Mouse (Mus musculus): Measurements from ENCODE around the gene Gm9857. TPM values are rescaled to one million over a fixed set of nuclear protein-coding genes. Genes with fewer than 3 reads are reported as not detected.
A peak's percentile ranks its signal among the peaks of the same experiment; 100 is the strongest.

Gene Gm9857
- polyA plus RNA-seq, 1 experiment from 2014 or later, result not detected

DNA sequence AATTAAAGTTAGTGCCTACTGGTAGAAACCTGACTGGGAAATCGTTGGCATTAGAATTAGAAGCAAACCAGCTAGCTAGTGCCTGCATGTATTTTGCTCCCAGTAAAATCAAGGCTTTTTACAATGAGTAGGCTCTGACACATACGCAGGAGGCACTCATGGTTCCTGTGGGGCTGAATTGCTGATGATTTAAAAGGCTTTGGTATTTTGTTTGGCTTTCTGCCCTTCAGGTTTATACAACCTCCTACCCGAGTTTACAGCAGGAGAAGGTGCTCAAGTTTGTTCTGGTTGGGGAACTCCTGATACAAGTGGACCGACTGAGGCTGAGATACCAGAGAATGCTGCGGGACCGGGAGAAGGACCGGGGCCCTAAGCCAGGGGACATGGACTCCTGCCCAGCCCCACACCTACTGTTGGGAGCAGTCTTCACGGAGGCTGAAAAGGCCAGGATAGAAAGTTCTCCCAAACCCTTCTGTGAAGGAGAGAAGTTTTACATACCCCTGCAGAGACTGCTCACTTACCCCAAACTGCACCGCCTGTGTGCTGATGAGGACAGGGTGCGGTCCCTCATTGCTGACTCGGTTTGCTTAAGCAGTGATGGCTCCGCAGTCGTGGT, 19.5 kb upstream of the Gm9857 start:
- Histone ChIP-seq H3K27ac (no peak overlapping the region), H3K36me3 (ENCODE audit: inconsistent target) (no peaks in the 10 kb centered on the region), H3K79me2 (ENCODE audit: inconsistent target) (no peaks in the 10 kb centered on the region), H3K4me3 (ENCODE audit: inconsistent target) (no peak overlapping the region)
- 86% methylated on average over 9 of the region's 13 CpGs for WGBS (ENCODE audit: missing documents)

GRCm38 (mm10) chr3:108957976-108958375, 17.7 kb upstream of the Gm9857 start:
- Histone ChIP-seq H3K79me2 (ENCODE audit: inconsistent target) (no peaks in the 10 kb centered on the region), H3K4me3 (ENCODE audit: inconsistent target) (no peak overlapping the region), H3K36me3 (ENCODE audit: inconsistent target) (no peaks in the 10 kb centered on the region), H3K27ac (no peak overlapping the region)

GRCm38 (mm10) chr3:108940996-108941395, 751 bp upstream of the Gm9857 start:
- H3K79me2 ChIP-seq (ENCODE audit: inconsistent target), result no peaks in the 10 kb centered on the region
- no peak overlapping the region for H3K27ac ChIP-seq
- H3K4me3 ChIP-seq (ENCODE audit: inconsistent target), result no peak overlapping the region
- 97% methylated on average over 10 of the region's 10 CpGs for WGBS (ENCODE audit: missing documents)
- H3K36me3 ChIP-seq (ENCODE audit: inconsistent target), result no peaks in the 10 kb centered on the region

DNA sequence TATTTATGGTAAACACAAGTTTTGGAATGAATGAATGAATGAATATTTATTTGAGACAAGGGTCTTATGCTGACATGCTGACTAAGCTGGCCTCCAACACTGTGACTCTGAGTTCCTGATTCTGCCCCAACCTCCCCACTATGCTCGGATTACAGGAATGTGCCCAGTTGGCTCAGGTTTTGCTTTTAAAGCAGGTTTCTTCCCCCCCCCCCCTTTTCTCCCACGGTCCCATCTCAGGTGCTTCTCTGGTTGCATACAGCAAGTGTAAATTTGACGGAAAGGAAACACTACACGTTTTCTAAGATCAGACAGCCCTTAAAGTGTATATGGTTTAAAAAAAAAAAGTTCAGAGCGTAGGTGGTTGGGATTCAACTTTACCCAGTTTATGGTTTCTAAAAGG, 672 bp downstream of the Gm9857 start, which contains the start of gene Henmt1:
TSS of gene Henmt1 (plus strand) at position 301 of the 400 bp plus-strand sequence.
- no peak within 1 kb of the TSS for H3K27ac ChIP-seq
- WGBS (ENCODE audit: missing documents), result 88% methylated on average over 4 of the region's 5 CpGs
- H3K79me2 ChIP-seq (ENCODE audit: inconsistent target), result no peaks in the 10 kb centered on the region
- no peak within 1 kb of the TSS for H3K4me3 ChIP-seq (ENCODE audit: inconsistent target)
- no peaks in the 10 kb centered on the region for H3K36me3 ChIP-seq (ENCODE audit: inconsistent target)

GRCm38 (mm10) chr3:108938691-108939090, 1.6 kb downstream of the Gm9857 start:
- WGBS (ENCODE audit: missing documents), result 97% methylated on average over 5 of the region's 5 CpGs
- Histone ChIP-seq H3K4me3 (ENCODE audit: inconsistent target) (no peak overlapping the region), H3K27ac (no peak overlapping the region), H3K79me2 (ENCODE audit: inconsistent target) (no peaks in the 10 kb centered on the region), H3K36me3 (ENCODE audit: inconsistent target) (no peaks in the 10 kb centered on the region)

DNA sequence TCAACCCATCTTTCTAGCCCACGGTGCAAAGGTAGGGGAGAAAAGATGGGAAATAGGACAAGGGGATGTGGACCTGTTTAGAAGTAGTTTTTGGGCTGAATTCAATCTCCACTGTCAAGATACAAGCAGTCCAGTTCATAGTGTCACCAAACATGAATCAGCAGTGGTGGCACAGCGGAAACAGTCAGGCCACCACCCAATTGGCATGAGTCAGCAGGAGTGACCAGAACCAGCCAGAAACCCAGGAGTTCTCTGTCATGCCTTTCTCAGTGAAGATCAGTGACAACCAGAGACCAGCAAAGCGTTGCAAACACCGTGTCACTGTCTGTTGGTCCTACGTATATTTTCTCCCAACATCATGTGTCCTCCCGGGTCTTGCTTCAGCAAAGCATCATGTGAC, 6.7 kb downstream of the Gm9857 start:
- no peak overlapping the region for H3K4me3 ChIP-seq (ENCODE audit: inconsistent target)

GRCm38 (mm10) chr3:108926308-108926707, 13.9 kb downstream of the Gm9857 start:
- Histone ChIP-seq H3K79me2 (ENCODE audit: inconsistent target) (no peaks in the 10 kb centered on the region), H3K27ac (no peak overlapping the region), H3K4me3 (ENCODE audit: inconsistent target) (no peak overlapping the region), H3K36me3 (ENCODE audit: inconsistent target) (no peaks in the 10 kb centered on the region)
- 75% methylated on average over 1 of the region's 1 CpGs for WGBS (ENCODE audit: missing documents)

More for the DNA sequence above, 6.7 kb downstream of the Gm9857 start:
- Histone ChIP-seq H3K79me2 (ENCODE audit: inconsistent target) (no peaks in the 10 kb centered on the region), H3K27ac (no peak overlapping the region), H3K36me3 (ENCODE audit: inconsistent target) (no peaks in the 10 kb centered on the region)
- WGBS (ENCODE audit: missing documents), result 86% methylated on average over 6 of the region's 6 CpGs

DNA sequence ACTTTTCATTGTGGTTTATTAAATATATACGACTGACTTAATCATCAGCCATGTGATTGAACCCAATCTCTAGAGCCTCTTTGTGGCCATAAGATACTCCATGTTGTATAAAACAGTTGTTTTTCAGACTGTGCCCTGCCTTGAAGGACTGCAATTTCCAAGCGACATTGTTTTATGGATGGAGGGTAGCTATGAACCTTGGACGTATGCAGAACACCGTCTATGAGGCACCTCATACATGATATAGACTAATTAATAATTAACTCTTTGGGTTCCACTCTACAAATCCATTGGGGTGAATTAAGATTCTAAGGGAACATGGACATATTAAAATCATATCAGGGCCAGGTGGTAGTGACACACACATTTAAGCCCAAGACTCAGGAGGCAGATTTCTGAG, 14.6 kb downstream of the Gm9857 start:
- no peak overlapping the region for H3K27ac ChIP-seq
- no peak overlapping the region for H3K4me3 ChIP-seq (ENCODE audit: inconsistent target)
- WGBS (ENCODE audit: missing documents), result 100% methylated on average over 4 of the region's 4 CpGs
- H3K36me3 ChIP-seq (ENCODE audit: inconsistent target), result no peaks in the 10 kb centered on the region
- no peaks in the 10 kb centered on the region for H3K79me2 ChIP-seq (ENCODE audit: inconsistent target)

- 90% methylated on average over 1 of the region's 1 CpGs for WGBS (ENCODE audit: missing documents)
- H3K27ac ChIP-seq, result no peak overlapping the region
Observed at GRCm38 (mm10) chr3:108921822-108922221, 18.4 kb downstream of the Gm9857 start.

DNA sequence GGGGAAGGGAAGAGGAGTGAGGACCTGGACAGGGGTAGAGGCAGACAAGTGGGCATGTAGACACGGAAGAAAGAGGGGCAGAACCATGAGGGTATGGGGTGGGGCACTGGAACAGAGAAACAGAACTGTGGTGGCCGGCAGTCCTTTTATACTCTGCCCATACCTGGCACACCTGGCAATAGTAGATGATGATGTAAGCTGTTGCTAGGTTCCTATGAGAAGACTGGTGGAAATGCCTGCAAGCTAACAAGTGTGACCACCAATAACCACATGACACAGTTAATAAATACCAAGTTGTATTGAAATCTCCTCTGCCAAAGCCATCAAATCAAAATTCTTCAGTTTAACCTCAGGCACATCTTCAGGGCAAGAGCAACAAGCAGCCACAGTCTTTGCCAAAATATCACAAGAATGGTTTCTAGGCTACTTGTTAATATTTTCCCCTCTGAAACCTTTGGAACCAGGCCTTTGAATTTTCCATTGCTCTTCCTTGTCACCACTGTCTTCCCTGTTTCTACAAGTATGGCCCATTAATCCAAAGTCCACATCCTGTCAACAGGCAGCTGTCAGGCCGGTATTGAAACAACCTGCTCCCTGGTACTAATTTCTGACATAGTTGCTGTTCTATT, 19.7 kb downstream of the Gm9857 start:
- no peaks in the 10 kb centered on the region for H3K79me2 ChIP-seq (ENCODE audit: inconsistent target)
- no peak overlapping the region for H3K27ac ChIP-seq
- no peak overlapping the region for H3K4me3 ChIP-seq (ENCODE audit: inconsistent target)
- H3K36me3 ChIP-seq (ENCODE audit: inconsistent target), result no peaks in the 10 kb centered on the region
- 93% methylated on average over 3 of the region's 3 CpGs for WGBS (ENCODE audit: missing documents)

More at GRCm38 (mm10) chr3:108921822-108922221, 18.4 kb downstream of the Gm9857 start:
- H3K79me2 ChIP-seq (ENCODE audit: inconsistent target), result no peaks in the 10 kb centered on the region
- no peak overlapping the region for H3K4me3 ChIP-seq (ENCODE audit: inconsistent target)
- H3K36me3 ChIP-seq (ENCODE audit: inconsistent target), result no peaks in the 10 kb centered on the region

DNA sequence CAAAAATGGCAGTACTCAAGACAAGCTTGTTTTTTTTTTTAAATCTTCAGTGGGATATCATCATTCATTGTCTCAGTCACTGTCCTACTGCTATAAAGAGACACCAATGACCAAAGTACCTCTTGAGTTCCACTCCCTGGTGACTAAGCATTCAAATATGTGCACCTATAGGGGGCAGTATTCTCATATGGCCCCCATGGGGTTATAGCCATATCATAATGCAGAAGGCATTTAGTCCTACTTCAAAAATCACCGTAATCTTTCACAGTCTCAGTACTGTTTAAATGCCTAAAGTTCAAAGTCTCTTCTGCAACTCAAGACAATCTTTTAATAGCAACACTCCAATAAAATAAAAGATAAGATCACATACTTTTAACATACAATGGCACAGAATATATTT, 21.4 kb downstream of the Gm9857 start:
- 89% methylated on average over 1 of the region's 1 CpGs for WGBS (ENCODE audit: missing documents)
- Histone ChIP-seq H3K27ac (no peak overlapping the region), H3K79me2 (ENCODE audit: inconsistent target) (no peaks in the 10 kb centered on the region), H3K4me3 (ENCODE audit: inconsistent target) (no peak overlapping the region), H3K36me3 (ENCODE audit: inconsistent target) (no peaks in the 10 kb centered on the region)

DNA sequence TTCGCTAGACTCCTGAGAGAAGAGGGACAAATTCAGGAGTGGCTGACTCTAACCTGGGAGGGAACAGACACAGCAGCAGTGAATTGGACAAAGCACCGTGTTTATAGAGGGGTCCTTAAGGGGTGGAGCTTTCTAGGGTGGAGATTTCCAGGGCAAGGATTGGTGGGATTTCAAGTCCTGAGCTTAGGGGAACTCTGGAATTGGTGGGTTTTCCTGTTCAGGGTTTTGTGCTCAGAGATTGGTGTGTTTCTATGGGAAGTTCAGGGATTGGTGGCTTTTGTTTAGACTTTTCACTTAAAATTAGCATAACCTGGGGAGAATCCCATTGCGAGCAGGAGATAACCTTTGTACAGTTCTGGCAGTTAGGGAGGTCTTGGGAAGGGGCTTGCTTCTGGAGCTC, 22.3 kb downstream of the Gm9857 start:
- no peaks in the 10 kb centered on the region for H3K36me3 ChIP-seq (ENCODE audit: inconsistent target)
- WGBS (ENCODE audit: missing documents), result 94% methylated on average over 3 of the region's 3 CpGs
- H3K4me3 ChIP-seq (ENCODE audit: inconsistent target), result no peak overlapping the region
- H3K79me2 ChIP-seq (ENCODE audit: inconsistent target), result no peaks in the 10 kb centered on the region
- H3K27ac ChIP-seq, result no peak overlapping the region

DNA sequence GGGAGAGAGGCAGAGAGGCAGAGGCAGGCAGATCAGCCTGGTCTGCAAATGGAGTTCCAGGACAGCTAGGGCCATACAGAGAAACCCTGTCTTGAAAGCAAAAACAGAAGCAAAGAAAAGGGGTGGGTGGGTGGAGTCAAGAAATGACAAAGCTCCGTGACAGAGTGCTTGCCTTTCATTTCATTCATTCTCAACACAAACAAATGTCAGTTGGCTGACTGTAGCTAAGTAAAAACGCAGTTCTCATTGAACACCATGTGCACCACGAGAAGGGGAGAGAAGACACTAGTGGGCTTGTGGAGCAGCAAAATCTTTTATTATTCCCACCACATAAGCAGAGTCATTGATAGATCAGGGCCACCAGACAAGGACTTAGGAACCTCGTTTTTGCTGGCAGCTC, 23.4 kb downstream of the Gm9857 start:
- 50% methylated on average over 4 of the region's 4 CpGs for WGBS (ENCODE audit: missing documents)
- Histone ChIP-seq H3K79me2 (ENCODE audit: inconsistent target) (no peaks in the 10 kb centered on the region), H3K27ac (no peak overlapping the region), H3K4me3 (ENCODE audit: inconsistent target) (no peak overlapping the region), H3K36me3 (ENCODE audit: inconsistent target) (no peaks in the 10 kb centered on the region)

- WGBS (ENCODE audit: missing documents), result 91% methylated on average over 1 of the region's 1 CpGs
- Histone ChIP-seq H3K27ac (no peak overlapping the region), H3K36me3 (ENCODE audit: inconsistent target) (no peaks in the 10 kb centered on the region), H3K79me2 (ENCODE audit: inconsistent target) (peaks cover 1% of the 10 kb centered on the region), H3K4me3 (ENCODE audit: inconsistent target) (no peak overlapping the region)
Observed at GRCm38 (mm10) chr3:108915999-108916398, 24.2 kb downstream of the Gm9857 start.

GRCm38 (mm10) chr3:108911548-108912413, 28.5 kb downstream of the Gm9857 start, which contains the start of gene Prpf38b:
Gene Prpf38b, minus strand, starts transcription at chr3:108911727.
- Histone ChIP-seq H3K79me2 (ENCODE audit: inconsistent target) (peaks cover 43% of the 10 kb centered on the region), H3K4me3 (ENCODE audit: inconsistent target) (peak within 1 kb of the TSS; percentile 96), H3K27ac (peak within 1 kb of the TSS; percentile 87), H3K36me3 (ENCODE audit: inconsistent target) (peaks cover 15% of the 10 kb centered on the region)
- under 1% methylated on average over 53 of the region's 53 CpGs for WGBS (ENCODE audit: missing documents)

All from macrophage (primary cell).